Mouse (Mus musculus) limb, embryonic 14.5 days (tissue): ENCODE measurements around the gene Nrp2. TPM values are rescaled to one million over a fixed set of nuclear protein-coding genes. Genes with fewer than 3 reads are reported as not detected.

Source experiments
- ATAC-seq: fragments of 200-750 bp; cut with Nextera tagmentation; 2 replicates; pipeline ENCODE4 v1.8.0; 2017; ENCODE audit warnings: low read depth, moderate number of reproducible peaks, moderate TSS enrichment; ENCODE audit not compliant: low FRiP score
- DNase-seq: peaks from one replicate; pipeline ENCODE4 v3.0.0-alpha.2; 2015; ENCODE audit warnings: low spot score
- H3K27ac ChIP-seq: fragments of 300-500 bp; sonication (generic); replicated peaks from 2 replicates; pipeline ENCODE4 v1.5.1; 2014; ENCODE audit warnings: low read depth, mild to moderate bottlenecking, low read length, moderate library complexity, mixed read lengths
- H3K27me3 ChIP-seq: fragments of 300-500 bp; sonication (generic); 2 replicates; pipeline ENCODE4 v1.6.1; 2014; ENCODE audit warnings: low read length, mixed read lengths; ENCODE audit not compliant: control insufficient read depth, insufficient read depth
- H3K36me3 ChIP-seq: fragments of 300-500 bp; sonication (generic); 2 replicates; pipeline ENCODE4 v1.6.1; 2014; ENCODE audit warnings: mild to moderate bottlenecking, low read length, moderate library complexity, mixed read lengths; ENCODE audit not compliant: control insufficient read depth, insufficient read depth
- H3K4me1 ChIP-seq: fragments of 300-500 bp; sonication (generic); 2 replicates; pipeline ENCODE4 v1.6.1; 2014; ENCODE audit warnings: antibody characterized with exemption, low read length, mixed read lengths; ENCODE audit not compliant: control insufficient read depth, insufficient read depth
- H3K4me2 ChIP-seq: fragments of 300-500 bp; sonication (generic); replicated peaks from 2 replicates; pipeline ENCODE4 v1.6.1; 2014; ENCODE audit warnings: low read depth, mild to moderate bottlenecking, low read length, moderate library complexity; ENCODE audit not compliant: severe bottlenecking
- H3K4me3 ChIP-seq: fragments of 300-500 bp; sonication (generic); replicated peaks from 2 replicates; pipeline ENCODE4 v1.5.1; 2014; ENCODE audit warnings: low read length
- H3K9ac ChIP-seq: fragments of 300-500 bp; sonication (generic); 2 replicates; pipeline ENCODE4 v1.6.1; 2014; ENCODE audit warnings: mild to moderate bottlenecking, low read depth, low read length, moderate library complexity; ENCODE audit not compliant: severe bottlenecking
- H3K9me3 ChIP-seq: fragments of 300-500 bp; sonication (generic); 2 replicates; pipeline ENCODE4 v1.6.1; 2016; ENCODE audit warnings: low read length; ENCODE audit not compliant: control insufficient read depth
- POLR2A ChIP-seq: fragments of 200-500 bp; IDR thresholded peaks from 2 replicates; pipeline ENCODE4 v1.8.0; 2012; ENCODE audit warnings: inconsistent platforms, mild to moderate bottlenecking, moderate library complexity, borderline replicate concordance; ENCODE audit not compliant: insufficient read depth, insufficient read length; ENCODE audit errors: extremely low read depth
- WGBS: fragments of 180-500 bp; shearing (Covaris S2); extraction: QIAGEN DNeasy Blood & Tissue Kit; methylation state at CpG from one replicate; pipeline ENCODE4 v1.1.7; 2014; 5-methylcytosine and 5-hydroxymethylcytosine counted together
- polyA plus RNA-seq, 2 experiments: library from polyadenylated mRNA; depleted of rRNA in 1 of 2; stranded (reverse) in 1 of 2; unstranded in 1 of 2; fragments of >200 nt; fragmentation: Nextera tagmentation in 1 of 2; extraction: Ambion mirVana in 1 of 2; gene quantifications; 2 replicates each; pipeline versions ENCODE4 v1.2.1 to v1.2.3; 2012 to 2014

Gene Nrp2
- polyA plus RNA-seq, 2 experiments, result 30.4 to 60.3 TPM

- DNase-seq (no peak), ATAC-seq (no peak)
- TF ChIP-seq POLR2A, result no peak
- no peak overlapping the region for H3K27ac ChIP-seq
- H3K9ac ChIP-seq, result no peak overlapping the region
- H3K36me3 ChIP-seq, result no peaks in the 10 kb centered on the region
- H3K9me3 ChIP-seq, result no peaks in the 10 kb centered on the region
- H3K4me2 ChIP-seq, result no peak overlapping the region
- H3K27me3 ChIP-seq, result peaks cover 8% of the 10 kb centered on the region; the same call in 1 of the 2 replicates
- H3K4me1 ChIP-seq, result peaks cover 30% of the 10 kb centered on the region
- 73% methylated on average over 4 of the region's 4 CpGs for WGBS
- no peak overlapping the region for H3K4me3 ChIP-seq
Measured at GRCm38 (mm10) chr1:62699801-62700200, 3.3 kb upstream of the Nrp2 start.

GRCm38 (mm10) chr1:62701065-62701921, 1.8 kb upstream of the Nrp2 start:
- H3K4me2 ChIP-seq, result no peak overlapping the region
- H3K27ac ChIP-seq, result no peak overlapping the region
- H3K9ac ChIP-seq, result no peak overlapping the region
- peaks cover 8% of the 10 kb centered on the region; the same call in 1 of the 2 replicates for H3K27me3 ChIP-seq
- WGBS, result 32% methylated on average over 10 of the region's 10 CpGs
- H3K4me3 ChIP-seq, result no peak overlapping the region
- DNase-seq (peak; percentile 85), ATAC-seq (no peak)
- no peaks in the 10 kb centered on the region for H3K9me3 ChIP-seq
- no peak for TF ChIP-seq POLR2A
- H3K4me1 ChIP-seq, result peaks cover 32% of the 10 kb centered on the region
- no peaks in the 10 kb centered on the region for H3K36me3 ChIP-seq

GRCm38 (mm10) chr1:62702743-62703142, 342 bp upstream of the Nrp2 start:
- DNase-seq (no peak), ATAC-seq (no peak)
- peaks cover 9% of the 10 kb centered on the region; the same call in 1 of the 2 replicates for H3K27me3 ChIP-seq
- H3K9me3 ChIP-seq, result no peaks in the 10 kb centered on the region
- H3K4me1 ChIP-seq, result peaks cover 30% of the 10 kb centered on the region
- H3K27ac ChIP-seq, result peak overlapping the region; percentile 67
- TF ChIP-seq POLR2A, result no peak
- H3K9ac ChIP-seq, result peak overlapping the region; percentile 73
- H3K4me2 ChIP-seq, result peak overlapping the region; percentile 98
- H3K36me3 ChIP-seq, result no peaks in the 10 kb centered on the region
- peak overlapping the region; percentile 69 for H3K4me3 ChIP-seq
- under 1% methylated on average over 19 of the region's 25 CpGs for WGBS

- under 1% methylated on average over 9 of the region's 9 CpGs for WGBS
- peaks cover 20% of the 10 kb centered on the region; the same call in 1 of the 2 replicates for H3K27me3 ChIP-seq
- TF ChIP-seq POLR2A, result no peak
- peak overlapping the region; percentile 77 for H3K27ac ChIP-seq
- H3K4me3 ChIP-seq, result peak overlapping the region; percentile 69
- no peaks in the 10 kb centered on the region for H3K9me3 ChIP-seq
- H3K36me3 ChIP-seq, result no peaks in the 10 kb centered on the region
- peaks cover 38% of the 10 kb centered on the region for H3K4me1 ChIP-seq
- peak overlapping the region; percentile 73 for H3K9ac ChIP-seq
- peak overlapping the region; percentile 98 for H3K4me2 ChIP-seq
- DNase-seq (peak; percentile 55), ATAC-seq (no peak)
Measured at GRCm38 (mm10) chr1:62704117-62704888, 1.2 kb downstream of the Nrp2 start.

- peak overlapping the region; percentile 69 for H3K4me3 ChIP-seq
- no peaks in the 10 kb centered on the region for H3K36me3 ChIP-seq
- ATAC-seq (no peak), DNase-seq (no peak)
- peak overlapping the region; percentile 98 for H3K4me2 ChIP-seq
- WGBS, result 6% methylated on average over 16 of the region's 16 CpGs
- no peaks in the 10 kb centered on the region for H3K9me3 ChIP-seq
- peaks cover 45% of the 10 kb centered on the region for H3K4me1 ChIP-seq
- H3K27ac ChIP-seq, result peak overlapping the region; percentile 70
- no peak for TF ChIP-seq POLR2A
- H3K9ac ChIP-seq, result peak overlapping the region; percentile 73
- peaks cover 20% of the 10 kb centered on the region; the same call in 1 of the 2 replicates for H3K27me3 ChIP-seq
Measured at GRCm38 (mm10) chr1:62704889-62705516, 1.9 kb downstream of the Nrp2 start.
